Mouse (Mus musculus): ENCODE data around the gene Hgd.

GRCm38 (mm10) chr16:37647067-37647466 lies 67.1 kb downstream of the Hgd start:
- TF ChIP-seq E2F4 (IDR thresholded peaks at IDR 0.05; ENCODE audit: insufficient read depth) (no peak), MYOD1 (IDR thresholded peaks at IDR 0.05; ENCODE audit: control insufficient read depth in 1 of 3, insufficient read length in 2 of 3, low read depth in 2 of 3) (no peak)

All from myocyte (in vitro differentiated cells).